ENCODE assay signal across 18 mouse cellular contexts in genomic region chr15:97718535-97719155, GRCm38 (mm10). TPM values are rescaled to one million over a fixed set of nuclear protein-coding genes. Genes with fewer than 3 reads are reported as not detected.
DNase-seq lines count a peak whose midpoint lies in the region; ATAC-seq and TF ChIP-seq lines count a peak whose summit lies in the region.
"Had no signal": no experiment of that assay in that cellular context is flagged by ENCODE, and none has a peak within 500 bp of the region (broad histone marks: within the 10 kb centered on the region; RNA-seq: fewer than 3 reads in every experiment).

No protein-coding gene starts in this region.

- H3K36me3 ChIP-seq in heart, postnatal 0 days (replicated peaks; ENCODE audit: control insufficient read depth, insufficient read depth, low read length), result no peaks in the 10 kb centered on the region
- H3K36me3 ChIP-seq: embryonic facial prominence, embryonic 13.5 days; heart, embryonic 12.5 days; hindbrain, embryonic 12.5 days; limb, embryonic 13.5 days; liver, embryonic 12.5 days had no signal

- H3K4me3 ChIP-seq in heart, postnatal 0 days (ENCODE audit: low read depth, low read length), result no peak overlapping the region; the same call in 1 of the 2 replicates
- no peak overlapping the region for H3K4me3 ChIP-seq in brown adipose tissue, adult 24 weeks (ENCODE audit: insufficient read depth, low read depth, low read length)
- H3K4me3 ChIP-seq: embryonic facial prominence, embryonic 13.5 days; erythroblast, embryonic 14.5 days; forebrain, embryonic 13.5 days; heart, embryonic 12.5 days; hindbrain, embryonic 12.5 days; limb, embryonic 13.5 days; liver, embryonic 12.5 days had no signal

- peaks cover 11% of the 10 kb centered on the region; the same call in 1 of the 2 replicates for H3K4me1 ChIP-seq in heart, postnatal 0 days (ENCODE audit: control insufficient read depth, insufficient read depth)
- peaks cover 21% of the 10 kb centered on the region for H3K4me1 ChIP-seq in brown adipose tissue, adult 24 weeks (ENCODE audit: control insufficient read depth, insufficient read depth, insufficient read length, low read length)
- H3K4me1 ChIP-seq: forebrain, embryonic 13.5 days; liver, embryonic 12.5 days had no signal

- no peak overlapping the region for H3K27ac ChIP-seq in heart, postnatal 0 days (ENCODE audit: low read depth)
- H3K27ac ChIP-seq in brown adipose tissue, adult 24 weeks (replicated peaks; ENCODE audit: low read depth, low read length), result peak overlapping the region; percentile 99
- H3K27ac ChIP-seq: embryonic facial prominence, embryonic 13.5 days; forebrain, embryonic 13.5 days; hindbrain, embryonic 12.5 days; limb, embryonic 13.5 days; liver, embryonic 12.5 days had no signal

- H3K9ac ChIP-seq in heart, postnatal 0 days (replicated peaks; ENCODE audit: low read depth, low read length), result peak overlapping the region; percentile 5; the same call in 1 of the 2 replicates
- H3K9ac ChIP-seq: embryonic facial prominence, embryonic 13.5 days; forebrain, embryonic 13.5 days; heart, embryonic 12.5 days; hindbrain, embryonic 12.5 days; limb, embryonic 13.5 days; liver, embryonic 12.5 days; lung, embryonic 14.5 days had no signal

- TF ChIP-seq EP300 in heart, postnatal 0 days (IDR thresholded peaks at IDR 0.05; ENCODE audit: low read depth), result no peak

- intact Hi-C loops in heart, postnatal 36 days (cut with DNase I), result loop anchor here (1.0 kb wide), 2 partner anchors 58 to 131 kb away; no protein-coding TSS in a partner anchor

- no peak for DNase-seq in heart, postnatal 0 days (ENCODE audit: low spot score)
- DNase-seq in heart, postnatal 36 days, result no peak
- peak; percentile 43 for DNase-seq in lung, postnatal 25 days (ENCODE audit: low spot score)
- no peak for DNase-seq in lung, postnatal 10 days
- DNase-seq in thymus, postnatal 0 days (ENCODE audit: low spot score), result peak; percentile 36
- no peak for DNase-seq in spleen, postnatal 14 days (ENCODE audit: low spot score in 2 of 2)
- no peak for DNase-seq in right cerebral cortex, postnatal 10 days (ENCODE audit: low spot score in 2 of 2)
- DNase-seq: adrenal gland, adult 8-10 months had no signal

- H3K4me2 ChIP-seq in heart, postnatal 0 days (ENCODE audit: low read depth, low read length), result no peak overlapping the region; the same call in 1 of the 2 replicates
- H3K4me2 ChIP-seq: forebrain, embryonic 13.5 days; heart, embryonic 12.5 days; liver, embryonic 12.5 days; lung, embryonic 14.5 days had no signal

- WGBS in heart, postnatal 0 days, result 74% methylated on average over 8 of the region's 8 CpGs

- TF ChIP-seq CTCF in heart, postnatal 0 days (IDR thresholded peaks at IDR 0.05; ENCODE audit: low read depth), result no peak

- H3K9me3 ChIP-seq in heart, postnatal 0 days (replicated peaks; ENCODE audit: control insufficient read depth, low read length), result no peaks in the 10 kb centered on the region
- H3K9me3 ChIP-seq: embryonic facial prominence, embryonic 13.5 days; forebrain, embryonic 13.5 days; hindbrain, embryonic 12.5 days; limb, embryonic 13.5 days; liver, embryonic 12.5 days had no signal

- no peaks in the 10 kb centered on the region for H3K27me3 ChIP-seq in heart, postnatal 0 days (ENCODE audit: control insufficient read depth, insufficient read depth, low read length)
- H3K27me3 ChIP-seq: embryonic facial prominence, embryonic 13.5 days; forebrain, embryonic 13.5 days; heart, embryonic 12.5 days; hindbrain, embryonic 12.5 days; limb, embryonic 13.5 days had no signal

- no peak for ATAC-seq in heart, postnatal 0 days (ENCODE audit: insufficient read depth, low read depth)
- ATAC-seq: liver, embryonic 12.5 days had no signal

RNA-seq across cellular contexts. Expression of gene Endou, which starts 12.5 kb away (rescaled TPM):
- 0.95 and 1.3 TPM in 2 replicates for total RNA-seq in heart, postnatal 0 days (2014; rRNA removed; ENCODE audit: low replicate concordance)
- 5.1 and 5.6 TPM in 2 replicates for polyA plus RNA-seq in heart, postnatal 0 days (2015; fragmentation: Nextera tagmentation; extraction: Ambion mirVana)
- 1 to 10 TPM; 1.3 to 2.2 TPM for total RNA-seq in heart, postnatal 36 days (2021)
- 0.63 and 2.0 TPM in 2 replicates for polyA plus RNA-seq in brown adipose tissue, adult 24 weeks (2012; ENCODE audit: insufficient read depth, insufficient read length, missing spikeins)
- polyA plus RNA-seq in thymus, postnatal 0 days (2015; fragmentation: Nextera tagmentation; extraction: Ambion mirVana), result 159 and 186 TPM in 2 replicates
- polyA plus RNA-seq: erythroblast, embryonic 14.5 days; liver, embryonic 12.5 days; lung, embryonic 14.5 days had no signal

RNA-seq across cellular contexts. Expression of gene Rpap3, which starts 13.0 kb away (rescaled TPM):
- total RNA-seq in heart, postnatal 0 days (2014; rRNA removed; ENCODE audit: low replicate concordance), result 14.7 and 23.0 TPM in 2 replicates
- polyA plus RNA-seq in heart, postnatal 0 days (2015; fragmentation: Nextera tagmentation; extraction: Ambion mirVana), result 18.5 and 19.5 TPM in 2 replicates
- 10 to 100 TPM; 13.1 to 15.7 TPM for total RNA-seq in heart, postnatal 36 days (2021)
- 7.5 and 8.8 TPM in 2 replicates for polyA plus RNA-seq in brown adipose tissue, adult 24 weeks (2012; ENCODE audit: insufficient read depth, insufficient read length, missing spikeins)
- polyA plus RNA-seq in thymus, postnatal 0 days (2015; fragmentation: Nextera tagmentation; extraction: Ambion mirVana), result 31.1 and 31.7 TPM in 2 replicates

RNA-seq across cellular contexts. Expression of gene Rapgef3, which starts 49.1 kb away (rescaled TPM):
- 51.6 and 57.8 TPM in 2 replicates for total RNA-seq in heart, postnatal 0 days (2014; rRNA removed; ENCODE audit: low replicate concordance)
- polyA plus RNA-seq in heart, postnatal 0 days (2015; fragmentation: Nextera tagmentation; extraction: Ambion mirVana), result 15.5 and 17.6 TPM in 2 replicates
- 10 to 100 TPM; 25.4 to 27.4 TPM for total RNA-seq in heart, postnatal 36 days (2021)
- 6.1 and 6.6 TPM in 2 replicates for polyA plus RNA-seq in brown adipose tissue, adult 24 weeks (2012; ENCODE audit: insufficient read depth, insufficient read length, missing spikeins)
- 61.7 and 72.6 TPM in 2 replicates for polyA plus RNA-seq in thymus, postnatal 0 days (2015; fragmentation: Nextera tagmentation; extraction: Ambion mirVana)
- polyA plus RNA-seq: activated CD4-positive, CD25-positive, alpha-beta regulatory T cell, adult 4 months; erythroblast, embryonic 14.5 days had no signal

RNA-seq across cellular contexts. Expression of gene Slc48a1, which starts 59.7 kb away (rescaled TPM):
- 56.5 and 76.1 TPM in 2 replicates for total RNA-seq in heart, postnatal 0 days (2014; rRNA removed; ENCODE audit: low replicate concordance)
- polyA plus RNA-seq in heart, postnatal 0 days (2015; fragmentation: Nextera tagmentation; extraction: Ambion mirVana), result 90.9 and 92.1 TPM in 2 replicates
- 10 to 100 TPM; 73.3 to 84.1 TPM for total RNA-seq in heart, postnatal 36 days (2021)
- polyA plus RNA-seq in brown adipose tissue, adult 24 weeks (2012; ENCODE audit: insufficient read depth, insufficient read length, missing spikeins), result 70.5 and 79.9 TPM in 2 replicates
- 44.5 and 48.3 TPM in 2 replicates for polyA plus RNA-seq in thymus, postnatal 0 days (2015; fragmentation: Nextera tagmentation; extraction: Ambion mirVana)

Comparison
In these comparisons a context has a peak if more than half of its experiments do, and no peak if none do; other contexts are left out.
1. DNase-seq: peak in lung, postnatal 25 days (single experiment) and thymus, postnatal 0 days (single experiment); none in heart, postnatal 0 days (single experiment), heart, postnatal 36 days (0 of 2), lung, postnatal 10 days (single experiment), spleen, postnatal 14 days (0 of 2) and right cerebral cortex, postnatal 10 days (0 of 2).
2. RNA of gene Endou, which starts 12.5 kb away (polyA plus RNA-seq): 159 to 186 TPM in thymus, postnatal 0 days; 5.1 to 5.6 TPM in heart, postnatal 0 days and 0.63 to 2.0 TPM in brown adipose tissue, adult 24 weeks; every median in the first group is over 10 times any median in the second.